Mouse (Mus musculus): ENCODE measurements around the gene Gm16485. TPM values are rescaled to one million over a fixed set of nuclear protein-coding genes. Genes with fewer than 3 reads are reported as not detected.

Gm16485 gene
- polyA plus RNA-seq (2017; shearing (Covaris generic)): not detected

DNA sequence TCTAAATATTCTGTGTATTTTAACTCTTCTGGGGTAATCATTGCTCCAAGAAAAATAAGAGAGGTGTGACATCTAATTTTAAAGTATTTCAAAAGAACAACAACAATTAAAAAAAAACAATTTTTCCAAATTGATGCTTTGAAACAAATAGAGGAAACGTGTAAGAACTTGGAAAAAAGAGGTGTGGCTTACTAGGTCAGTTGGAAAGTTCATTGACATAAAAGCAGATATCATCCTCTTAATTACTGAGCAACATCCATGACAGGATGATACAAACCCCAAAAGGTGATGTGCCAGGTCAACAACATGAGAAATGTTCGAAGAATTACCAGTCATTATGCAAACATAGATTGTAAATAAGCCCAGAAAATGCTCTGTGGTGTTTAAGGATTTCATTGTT, at the start of gene Gm16485:
Gene Gm16485 (plus strand): TSS at position 301 of the 400 bp plus-strand sequence.

Other genes starting within 250 kb of the Gm16485 start
- gene Pgr, start 72.0 kb upstream of the Gm16485 start, polyA plus RNA-seq (2017; shearing (Covaris generic)): not detected

All from activated CD4-positive, CD25-positive, alpha-beta regulatory T cell, adult 9 weeks (primary cell).